20 mouse cellular contexts compared by ENCODE assay signal in the genomic region with DNA sequence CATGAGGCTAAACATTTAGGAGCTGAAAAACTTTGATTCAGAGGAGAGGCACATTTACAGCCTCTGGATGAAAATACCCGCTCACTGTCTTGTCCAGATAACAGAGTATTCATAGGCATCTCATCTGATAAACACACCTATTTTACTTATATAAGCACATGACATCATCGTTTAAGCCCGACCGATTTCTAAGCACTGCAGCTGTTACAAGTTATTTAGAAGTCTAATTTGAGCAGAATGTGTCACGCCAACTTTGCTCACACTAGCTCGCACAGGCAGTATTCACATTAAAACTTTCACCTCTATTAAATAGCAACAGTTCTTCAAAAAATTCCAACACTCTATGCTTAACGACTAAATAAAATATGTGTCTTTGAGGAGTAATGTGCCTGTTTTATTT.
DNase-seq lines count a peak whose midpoint lies in the region; TF ChIP-seq lines count a peak whose summit lies in the region.
"Had no signal": no experiment of that assay in that cellular context is flagged by ENCODE, and none has a peak within 500 bp of the region (broad histone marks: within the 10 kb centered on the region; RNA-seq: fewer than 3 reads in every experiment).

No protein-coding gene starts in this region.

- no peak overlapping the region for H3K27ac ChIP-seq in layer of hippocampus, adult 2 months
- H3K27ac ChIP-seq: hindbrain, embryonic 12.5 days; stomach, embryonic 15.5 days had no signal

- intact Hi-C loops in left cerebral cortex, postnatal 14 days (cut with DNase I): no loop called here

- no peak for TF ChIP-seq CTCF in layer of hippocampus, adult 2 months (conservative IDR thresholded peaks at IDR 0.05)

- H3K4me3 ChIP-seq in layer of hippocampus, adult 2 months: no peak overlapping the region
- H3K4me3 ChIP-seq: embryonic facial prominence, embryonic 15.5 days; hindbrain, embryonic 12.5 days; megakaryocyte, embryonic 14.5 days; stomach, embryonic 15.5 days had no signal

- DNase-seq in layer of hippocampus, adult 2 months (ENCODE audit: low spot score in 2 of 2): peak; percentile 11
- DNase-seq in layer of hippocampus, adult 11-12 months (ENCODE audit: low spot score): no peak
- DNase-seq in right cerebral cortex, adult 18-20 months: peak; percentile 12
- DNase-seq in right cerebral cortex, postnatal 14 days: no peak
- DNase-seq in left cerebral cortex, postnatal 14 days (ENCODE audit: low spot score in 2 of 2): peak; percentile 19 to 59
- DNase-seq in right cerebral cortex, postnatal 36 days (ENCODE audit: low spot score in 2 of 2): peak; percentile 22 to 41
- DNase-seq in ovary, adult 18-20 months (ENCODE audit: low spot score): no peak
- DNase-seq in kidney, adult 9 months: no peak
- DNase-seq: cerebellum, postnatal 10 days; heart, postnatal 14 days; kidney, adult 2 months; kidney, postnatal 25 days; liver, postnatal 0 days; lung, postnatal 14 days; midbrain, embryonic 14.5 days; thymus, adult 2 months had no signal

Comparison
In these comparisons a context has a peak if more than half of its experiments do, and no peak if none do; other contexts are left out.
1. DNase-seq: peak in layer of hippocampus, adult 2 months (2 of 2), right cerebral cortex, adult 18-20 months (single experiment), left cerebral cortex, postnatal 14 days (2 of 2) and right cerebral cortex, postnatal 36 days (2 of 2); none in layer of hippocampus, adult 11-12 months (single experiment), right cerebral cortex, postnatal 14 days (single experiment), ovary, adult 18-20 months (single experiment) and kidney, adult 9 months (single experiment).